Mouse (Mus musculus): Measurements from ENCODE around the gene Parg. TPM values are rescaled to one million over a fixed set of nuclear protein-coding genes. Genes with fewer than 3 reads are reported as not detected.
A peak's percentile ranks its signal among the peaks of the same experiment; 100 is the strongest.
"Not testable (repeated sequence)": the region's sequence is repeated elsewhere in the genome, so short reads cannot be mapped to it uniquely, and the experiment has no call there.

Gene Parg
- polyA plus RNA-seq, 1 experiment from 2014 or later, result 65.8 TPM

- no peak for ATAC-seq (ENCODE audit: insufficient number of reproducible peaks, insufficient read depth, low FRiP score, low TSS enrichment, low read depth)
- no peak overlapping the region for H3K4me3 ChIP-seq (replicated peaks)
- 92% methylated on average over 6 of the region's 6 CpGs for WGBS
- H3K4me1 ChIP-seq (replicated peaks), result no peaks in the 10 kb centered on the region
- H3K36me3 ChIP-seq, result peaks cover 69% of the 10 kb centered on the region
- no peaks in the 10 kb centered on the region for H3K9me3 ChIP-seq
- H3K9ac ChIP-seq (replicated peaks), result no peak overlapping the region
- no peaks in the 10 kb centered on the region for H3K27me3 ChIP-seq
- H3K27ac ChIP-seq, result no peak overlapping the region
- no peak overlapping the region for H3K4me2 ChIP-seq
These were observed 20.9 kb upstream of the Parg start for GRCm38 (mm10) chr14:32180861-32181260.

- Histone ChIP-seq H3K9ac (replicated peaks) (no peak overlapping the region), H3K36me3 (peaks cover 88% of the 10 kb centered on the region)
- no peak for ATAC-seq (ENCODE audit: insufficient number of reproducible peaks, insufficient read depth, low FRiP score, low TSS enrichment, low read depth)
These were observed 17.9 kb upstream of the Parg start for GRCm38 (mm10) chr14:32183846-32184245.

GRCm38 (mm10) chr14:32190627-32191391 is 10.9 kb upstream of the Parg start:
- ATAC-seq (ENCODE audit: insufficient number of reproducible peaks, insufficient read depth, low FRiP score, low TSS enrichment, low read depth), result no peak
- Histone ChIP-seq H3K9me3 (no peaks in the 10 kb centered on the region), H3K4me3 (replicated peaks) (no peak overlapping the region), H3K36me3 (peaks cover 77% of the 10 kb centered on the region), H3K4me1 (replicated peaks) (no peaks in the 10 kb centered on the region), H3K27ac (no peak overlapping the region), H3K27me3 (no peaks in the 10 kb centered on the region), H3K9ac (replicated peaks) (no peak overlapping the region), H3K4me2 (no peak overlapping the region)
- 91% methylated on average over 6 of the region's 6 CpGs for WGBS

More at GRCm38 (mm10) chr14:32183846-32184245, 17.9 kb upstream of the Parg start:
- Histone ChIP-seq H3K4me1 (replicated peaks) (no peaks in the 10 kb centered on the region), H3K4me2 (no peak overlapping the region), H3K9me3 (no peaks in the 10 kb centered on the region), H3K27me3 (no peaks in the 10 kb centered on the region), H3K4me3 (replicated peaks) (no peak overlapping the region), H3K27ac (no peak overlapping the region)
- 96% methylated on average over 4 of the region's 4 CpGs for WGBS

GRCm38 (mm10) chr14:32191926-32192325 is 9.8 kb upstream of the Parg start:
- Histone ChIP-seq H3K36me3 (peaks cover 70% of the 10 kb centered on the region), H3K27ac (no peak overlapping the region), H3K9ac (replicated peaks) (no peak overlapping the region), H3K9me3 (no peaks in the 10 kb centered on the region), H3K4me3 (replicated peaks) (no peak overlapping the region), H3K27me3 (no peaks in the 10 kb centered on the region), H3K4me1 (replicated peaks) (no peaks in the 10 kb centered on the region), H3K4me2 (no peak overlapping the region)
- ATAC-seq (ENCODE audit: insufficient number of reproducible peaks, insufficient read depth, low FRiP score, low TSS enrichment, low read depth), result no peak
- WGBS, result 87% methylated on average over 5 of the region's 5 CpGs

- H3K9ac ChIP-seq (replicated peaks), result no peak overlapping the region
- ATAC-seq (ENCODE audit: insufficient number of reproducible peaks, insufficient read depth, low FRiP score, low TSS enrichment, low read depth), result no peak
- H3K4me3 ChIP-seq (replicated peaks), result no peak overlapping the region
- 56% methylated on average over 3 of the region's 3 CpGs for WGBS
- peaks cover 70% of the 10 kb centered on the region for H3K36me3 ChIP-seq
- no peaks in the 10 kb centered on the region for H3K9me3 ChIP-seq
- no peak overlapping the region for H3K4me2 ChIP-seq
- H3K4me1 ChIP-seq (replicated peaks), result no peaks in the 10 kb centered on the region
- no peak overlapping the region for H3K27ac ChIP-seq
- no peaks in the 10 kb centered on the region for H3K27me3 ChIP-seq
These were observed 9.3 kb upstream of the Parg start for GRCm38 (mm10) chr14:32192437-32192836.

GRCm38 (mm10) chr14:32193557-32193956 is 8.2 kb upstream of the Parg start:
- H3K4me1 ChIP-seq (replicated peaks); H3K27me3 ChIP-seq; H3K27ac ChIP-seq; H3K9me3 ChIP-seq; H3K4me3 ChIP-seq (replicated peaks); ATAC-seq (ENCODE audit: insufficient number of reproducible peaks, insufficient read depth, low FRiP score, low TSS enrichment, low read depth); H3K9ac ChIP-seq (replicated peaks); H3K4me2 ChIP-seq: not testable (repeated sequence)
- peaks cover 69% of the 10 kb centered on the region for H3K36me3 ChIP-seq
- 83% methylated on average over 5 of the region's 5 CpGs for WGBS

- WGBS, result under 1% methylated on average over 26 of the region's 26 CpGs
- H3K4me3 ChIP-seq (replicated peaks), result peak overlapping the region; percentile 97
- H3K9me3 ChIP-seq, result peaks cover 5% of the 10 kb centered on the region; the same call in 1 of the 2 replicates
- peak overlapping the region; percentile 95 for H3K9ac ChIP-seq (replicated peaks)
- peak overlapping the region; percentile 5; the same call in 1 of the 2 replicates for H3K27ac ChIP-seq
- peak overlapping the region; percentile 90 for H3K4me2 ChIP-seq
- ATAC-seq (ENCODE audit: insufficient number of reproducible peaks, insufficient read depth, low FRiP score, low TSS enrichment, low read depth), result peak; percentile 42; the same call in 1 of the 2 replicates
- peaks cover 21% of the 10 kb centered on the region for H3K4me1 ChIP-seq (replicated peaks)
- peaks cover 33% of the 10 kb centered on the region for H3K36me3 ChIP-seq
- no peaks in the 10 kb centered on the region for H3K27me3 ChIP-seq
These were observed 395 bp upstream of the Parg start for GRCm38 (mm10) chr14:32201354-32201753.

GRCm38 (mm10) chr14:32226601-32227000 is 24.9 kb downstream of the Parg start:
- no peak overlapping the region for H3K9ac ChIP-seq (replicated peaks)
- no peaks in the 10 kb centered on the region for H3K27me3 ChIP-seq
- H3K36me3 ChIP-seq, result peaks cover 10% of the 10 kb centered on the region; the same call in 1 of the 2 replicates
- no peak overlapping the region for H3K4me2 ChIP-seq
- H3K27ac ChIP-seq, result no peak overlapping the region
- no peaks in the 10 kb centered on the region for H3K4me1 ChIP-seq (replicated peaks)
- no peaks in the 10 kb centered on the region for H3K9me3 ChIP-seq
- no peak for ATAC-seq (ENCODE audit: insufficient number of reproducible peaks, insufficient read depth, low FRiP score, low TSS enrichment, low read depth)
- no peak overlapping the region for H3K4me3 ChIP-seq (replicated peaks)

- H3K27ac ChIP-seq, result no peak overlapping the region
- no peak overlapping the region for H3K9ac ChIP-seq (replicated peaks)
- H3K4me2 ChIP-seq, result no peak overlapping the region
- no peak overlapping the region for H3K4me3 ChIP-seq (replicated peaks)
- WGBS, result 1% methylated on average over 2 of the region's 2 CpGs
- H3K9me3 ChIP-seq, result no peaks in the 10 kb centered on the region
- H3K36me3 ChIP-seq, result peaks cover 14% of the 10 kb centered on the region; the same call in 1 of the 2 replicates
- ATAC-seq (ENCODE audit: insufficient number of reproducible peaks, insufficient read depth, low FRiP score, low TSS enrichment, low read depth), result no peak
- no peaks in the 10 kb centered on the region for H3K27me3 ChIP-seq
- no peaks in the 10 kb centered on the region for H3K4me1 ChIP-seq (replicated peaks)
These were observed 27.2 kb downstream of the Parg start for GRCm38 (mm10) chr14:32228996-32229395.

- 79% methylated on average over 4 of the region's 4 CpGs for WGBS
- H3K27ac ChIP-seq, result no peak overlapping the region
- H3K4me3 ChIP-seq (replicated peaks), result no peak overlapping the region
- no peak for ATAC-seq (ENCODE audit: insufficient number of reproducible peaks, insufficient read depth, low FRiP score, low TSS enrichment, low read depth)
- no peak overlapping the region for H3K4me2 ChIP-seq
- H3K9me3 ChIP-seq, result no peaks in the 10 kb centered on the region
- no peaks in the 10 kb centered on the region for H3K27me3 ChIP-seq
- no peaks in the 10 kb centered on the region for H3K4me1 ChIP-seq (replicated peaks)
- H3K9ac ChIP-seq (replicated peaks), result no peak overlapping the region
- H3K36me3 ChIP-seq, result peaks cover 36% of the 10 kb centered on the region; the same call in 1 of the 2 replicates
These were observed 40.7 kb downstream of the Parg start for GRCm38 (mm10) chr14:32242401-32242800.

- Histone ChIP-seq H3K27ac (no peak overlapping the region), H3K27me3 (no peaks in the 10 kb centered on the region), H3K9me3 (no peaks in the 10 kb centered on the region), H3K4me1 (replicated peaks) (no peaks in the 10 kb centered on the region), H3K36me3 (peaks cover 33% of the 10 kb centered on the region), H3K9ac (replicated peaks) (no peak overlapping the region), H3K4me2 (no peak overlapping the region), H3K4me3 (replicated peaks) (no peak overlapping the region)
- no peak for ATAC-seq (ENCODE audit: insufficient number of reproducible peaks, insufficient read depth, low FRiP score, low TSS enrichment, low read depth)
- 54% methylated on average over 2 of the region's 2 CpGs for WGBS
These were observed 44.3 kb downstream of the Parg start for GRCm38 (mm10) chr14:32246019-32246418.

- Histone ChIP-seq H3K4me3 (replicated peaks) (no peak overlapping the region), H3K9me3 (no peaks in the 10 kb centered on the region), H3K27ac (no peak overlapping the region), H3K36me3 (peaks cover 25% of the 10 kb centered on the region), H3K9ac (replicated peaks) (no peak overlapping the region), H3K4me1 (replicated peaks) (no peaks in the 10 kb centered on the region), H3K4me2 (no peak overlapping the region), H3K27me3 (no peaks in the 10 kb centered on the region)
- ATAC-seq (ENCODE audit: insufficient number of reproducible peaks, insufficient read depth, low FRiP score, low TSS enrichment, low read depth), result no peak
- 84% methylated on average over 6 of the region's 6 CpGs for WGBS
These were observed 47.9 kb downstream of the Parg start for GRCm38 (mm10) chr14:32249616-32250015.
